Mouse (Mus musculus) hindbrain, embryonic 13.5 days (tissue): Measurements from ENCODE around the gene Gm20388. TPM values are rescaled to one million over a fixed set of nuclear protein-coding genes. Genes with fewer than 3 reads are reported as not detected.

Experiments used
- ATAC-seq: fragments of 200-750 bp; cut with Nextera tagmentation; 2 replicates; pipeline ENCODE4 v1.8.0; 2017; ENCODE audit warnings: moderate TSS enrichment; ENCODE audit not compliant: low FRiP score
- H3K27ac ChIP-seq: fragments of 300-500 bp; sonication (generic); 2 replicates; pipeline ENCODE4 v1.5.1; 2015; ENCODE audit warnings: inconsistent platforms, mild to moderate bottlenecking, moderate library complexity
- H3K27me3 ChIP-seq: fragments of 300-500 bp; sonication (generic); 2 replicates; pipeline ENCODE4 v1.6.1; 2015; ENCODE audit warnings: mild to moderate bottlenecking, inconsistent platforms
- H3K36me3 ChIP-seq: fragments of 300-500 bp; sonication (generic); 2 replicates; pipeline ENCODE4 v1.6.1; 2015; ENCODE audit warnings: mild to moderate bottlenecking, inconsistent platforms
- H3K4me1 ChIP-seq: fragments of 300-500 bp; sonication (generic); replicated peaks from 2 replicates; pipeline ENCODE4 v1.6.1; 2015; ENCODE audit warnings: inconsistent platforms
- H3K4me2 ChIP-seq: fragments of 300-500 bp; sonication (generic); 2 replicates; pipeline ENCODE4 v1.6.1; 2015; ENCODE audit warnings: inconsistent platforms, mild to moderate bottlenecking, moderate library complexity
- H3K4me3 ChIP-seq: fragments of 300-500 bp; sonication (generic); 2 replicates; pipeline ENCODE4 v1.5.1; 2015; ENCODE audit warnings: mild to moderate bottlenecking, inconsistent platforms
- H3K9ac ChIP-seq: fragments of 300-500 bp; sonication (generic); 2 replicates; pipeline ENCODE4 v1.6.1; 2015; ENCODE audit warnings: mild to moderate bottlenecking, inconsistent platforms
- H3K9me3 ChIP-seq: fragments of 300-500 bp; sonication (generic); 2 replicates; pipeline ENCODE4 v1.6.1; 2016; ENCODE audit warnings: inconsistent platforms
- whole genome bisulfite sequencing: fragments of 180-500 bp; shearing (Covaris S2); methylation state at CpG from one replicate; pipeline ENCODE4 v1.1.7; 2015; 5-methylcytosine and 5-hydroxymethylcytosine counted together
- polyA plus RNA-seq: library from polyadenylated mRNA; unstranded; fragments of >200 nt; fragmentation: Nextera tagmentation; extraction: Ambion mirVana; gene quantifications from 2 replicates; pipeline ENCODE4 v1.2.1, GENCODE M21; 2015

The Gm20388 gene
- polyA plus RNA-seq, 1 experiment from 2014 or later, result 1.9 TPM

DNA sequence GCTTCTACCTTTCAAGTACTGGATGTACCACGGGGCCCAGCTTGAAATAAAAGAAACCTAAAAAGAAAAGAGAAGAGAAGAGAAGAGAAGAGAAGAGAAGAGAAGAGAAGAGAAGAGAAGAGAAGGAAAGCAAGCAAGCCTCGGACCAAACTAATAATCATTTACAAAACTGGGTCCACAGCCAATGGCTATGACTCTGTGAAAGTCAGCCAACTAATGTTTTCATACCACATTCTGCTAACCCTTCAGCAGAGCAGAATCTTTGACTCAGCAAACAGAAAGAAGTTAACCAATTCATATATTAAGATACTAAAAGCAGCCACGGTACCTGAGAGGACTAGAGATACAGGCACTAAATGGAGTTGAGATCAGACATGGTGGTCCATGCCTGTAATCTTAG is 3381.6 kb downstream of the Gm20388 start:
- 93% methylated on average over 3 of the region's 3 CpGs for WGBS
- Histone ChIP-seq H3K27me3 (no peaks in the 10 kb centered on the region), H3K36me3 (peaks cover 7% of the 10 kb centered on the region), H3K27ac (no peak overlapping the region), H3K4me3 (no peak overlapping the region), H3K4me1 (no peaks in the 10 kb centered on the region), H3K4me2 (no peak overlapping the region), H3K9me3 (no peaks in the 10 kb centered on the region), H3K9ac (no peak overlapping the region)
- no peak for ATAC-seq

DNA sequence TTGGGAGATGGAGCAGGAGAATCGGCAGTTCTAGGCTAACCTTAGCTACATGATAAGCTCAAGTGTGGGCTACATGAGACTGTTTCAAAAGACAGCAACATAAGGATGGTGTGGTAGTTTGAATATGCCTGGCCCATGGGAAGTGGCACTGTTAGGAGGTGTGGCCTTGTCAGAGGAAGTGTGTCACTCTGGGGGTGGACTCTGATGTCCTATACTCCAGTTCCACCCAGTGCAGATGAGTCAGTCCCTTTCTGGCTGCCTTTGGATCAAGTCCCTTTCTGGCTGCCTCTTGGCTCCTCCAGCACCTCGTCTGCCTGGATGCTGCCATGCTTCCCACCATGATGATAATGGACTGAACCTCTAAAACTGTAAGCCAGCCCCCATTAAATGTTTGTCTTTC is 3382.1 kb downstream of the Gm20388 start:
- no peak for ATAC-seq
- no peaks in the 10 kb centered on the region for H3K4me1 ChIP-seq
- no peak overlapping the region for H3K4me2 ChIP-seq
- H3K36me3 ChIP-seq, result peaks cover 7% of the 10 kb centered on the region
- no peak overlapping the region for H3K27ac ChIP-seq
- no peak overlapping the region for H3K4me3 ChIP-seq
- H3K9ac ChIP-seq, result no peak overlapping the region
- no peaks in the 10 kb centered on the region for H3K9me3 ChIP-seq
- H3K27me3 ChIP-seq, result no peaks in the 10 kb centered on the region
- WGBS, result 89% methylated on average over 2 of the region's 2 CpGs

DNA sequence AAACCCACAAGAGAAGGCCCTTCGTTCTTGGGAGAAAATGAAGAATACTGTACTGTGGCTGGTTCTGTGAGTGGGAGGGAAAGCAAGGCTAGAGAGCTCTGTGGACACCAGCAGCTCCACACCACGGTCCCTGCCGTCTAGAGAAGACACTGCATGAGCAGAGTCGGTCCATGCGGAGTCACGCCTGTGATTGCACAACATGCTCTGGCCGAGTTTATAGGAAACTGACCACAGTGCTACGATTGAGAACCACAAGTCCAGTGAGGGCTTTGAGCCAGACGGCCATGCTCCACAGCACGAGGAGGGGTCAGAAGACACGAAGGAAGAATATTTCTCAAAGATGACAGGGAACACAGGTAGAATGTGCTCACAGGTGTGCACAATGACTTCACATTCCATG is 3387.7 kb downstream of the Gm20388 start:
- Histone ChIP-seq H3K4me1 (no peaks in the 10 kb centered on the region), H3K4me3 (no peak overlapping the region), H3K36me3 (0 out of 2 replicates have a peak, but pooled peaks cover 4% of the 10 kb centered on the region), H3K9me3 (no peaks in the 10 kb centered on the region), H3K27me3 (no peaks in the 10 kb centered on the region), H3K27ac (no peak overlapping the region), H3K4me2 (no peak overlapping the region), H3K9ac (no peak overlapping the region)
- ATAC-seq, result no peak
- 93% methylated on average over 11 of the region's 11 CpGs for WGBS

DNA sequence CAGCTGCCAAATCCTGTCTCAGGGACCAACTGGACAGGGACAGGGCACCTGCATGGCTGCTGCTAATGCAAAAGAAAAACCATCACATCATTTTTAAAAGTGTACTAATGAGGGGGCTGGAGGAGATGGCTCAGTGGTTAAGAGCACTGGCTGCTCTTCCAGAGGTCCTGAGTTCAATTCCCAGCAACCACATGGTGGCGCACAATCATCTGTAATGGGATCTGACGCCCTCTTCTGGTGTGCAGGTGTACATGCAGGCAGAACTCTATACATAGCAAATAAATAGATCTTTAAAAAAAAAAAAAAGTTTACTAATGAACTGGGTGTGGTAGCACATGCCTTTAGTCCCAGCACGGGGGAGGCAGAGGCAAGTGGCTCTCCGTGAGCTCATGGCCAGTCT is 3398.1 kb downstream of the Gm20388 start:
- 74% methylated on average over 4 of the region's 4 CpGs for WGBS

DNA sequence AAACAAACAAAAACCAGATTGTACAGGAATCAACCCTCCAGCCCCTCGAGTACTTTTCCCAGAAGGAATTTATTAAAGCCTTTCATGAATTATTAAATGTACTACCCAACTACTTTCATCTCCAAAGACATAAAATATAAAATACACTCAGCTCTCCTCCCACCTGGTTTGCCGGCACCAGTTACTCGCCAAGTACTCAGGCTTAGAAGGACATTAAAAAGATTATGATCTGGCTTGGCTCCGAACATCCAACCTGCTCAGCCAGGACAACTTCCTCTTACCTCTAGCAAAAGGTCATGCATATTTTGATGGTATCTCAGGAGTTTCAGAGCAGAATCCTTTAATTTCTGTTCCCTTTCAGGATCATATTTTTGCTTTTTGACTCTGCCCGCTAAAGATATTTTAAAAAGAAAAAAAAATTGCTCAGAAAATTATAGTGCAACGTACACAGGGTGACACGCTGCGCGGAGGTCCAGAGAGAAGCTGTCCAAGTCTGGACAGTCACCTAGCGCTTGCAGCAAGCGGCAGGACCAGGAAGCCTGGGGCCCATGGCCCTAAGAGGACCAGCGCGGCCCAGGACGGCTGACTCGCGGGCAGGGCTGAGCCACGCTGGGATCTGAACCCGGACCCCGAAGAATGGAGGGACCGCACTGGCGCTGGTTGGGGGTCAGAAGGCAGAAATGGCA is 3407.3 kb downstream of the Gm20388 start:
- Histone ChIP-seq H3K4me1 (peaks cover 13% of the 10 kb centered on the region), H3K9me3 (no peaks in the 10 kb centered on the region), H3K27ac (no peak overlapping the region), H3K36me3 (no peaks in the 10 kb centered on the region), H3K27me3 (no peaks in the 10 kb centered on the region), H3K9ac (peak overlapping the region; percentile 69), H3K4me2 (peak overlapping the region; percentile 83), H3K4me3 (peak overlapping the region; percentile 53)
- 9% methylated on average over 21 of the region's 21 CpGs for WGBS
- peak; percentile 81 for ATAC-seq

More for the DNA sequence above, 3398.1 kb downstream of the Gm20388 start:
- Histone ChIP-seq H3K27ac (no peak overlapping the region), H3K9me3 (no peaks in the 10 kb centered on the region), H3K4me2 (no peak overlapping the region), H3K4me1 (no peaks in the 10 kb centered on the region), H3K27me3 (no peaks in the 10 kb centered on the region), H3K9ac (no peak overlapping the region), H3K36me3 (peaks cover 10% of the 10 kb centered on the region), H3K4me3 (no peak overlapping the region)
- ATAC-seq, result no peak

DNA sequence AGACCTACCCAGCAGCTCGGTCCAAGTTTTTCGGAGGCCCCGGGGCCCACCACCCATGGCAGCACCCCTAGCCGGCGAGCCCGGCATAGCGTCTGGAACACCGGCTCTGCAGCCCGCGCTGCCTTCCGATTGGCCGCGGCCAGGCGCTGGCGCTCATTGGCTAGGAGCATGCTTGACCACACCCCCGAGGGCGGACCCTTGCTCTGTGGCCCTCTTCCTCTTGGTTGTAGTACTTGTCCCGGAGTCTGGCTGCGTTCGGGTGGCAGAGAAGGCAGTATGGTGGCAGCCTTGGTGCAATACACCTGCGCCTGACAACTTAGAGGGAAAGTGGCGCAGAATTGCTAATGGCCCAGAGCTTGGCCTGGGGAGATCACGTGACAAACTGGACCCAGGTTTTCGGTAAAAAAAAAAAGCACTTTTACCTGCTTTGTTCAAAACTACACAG is 3407.8 kb downstream of the Gm20388 start, which contains the start of gene Fanca:
TSS of gene Fanca (minus strand) at position 110 of the 445 bp plus-strand sequence.
- no peaks in the 10 kb centered on the region for H3K27me3 ChIP-seq
- H3K4me2 ChIP-seq, result peak within 1 kb of the TSS; percentile 83
- H3K9me3 ChIP-seq, result no peaks in the 10 kb centered on the region
- H3K9ac ChIP-seq, result peak within 1 kb of the TSS; percentile 69
- no peaks in the 10 kb centered on the region for H3K36me3 ChIP-seq
- peak within 1 kb of the TSS; percentile 53 for H3K4me3 ChIP-seq
- ATAC-seq, result peak; percentile 98
- no peak within 1 kb of the TSS for H3K27ac ChIP-seq
- under 1% methylated on average over 24 of the region's 24 CpGs for WGBS
- H3K4me1 ChIP-seq, result peaks cover 13% of the 10 kb centered on the region

DNA sequence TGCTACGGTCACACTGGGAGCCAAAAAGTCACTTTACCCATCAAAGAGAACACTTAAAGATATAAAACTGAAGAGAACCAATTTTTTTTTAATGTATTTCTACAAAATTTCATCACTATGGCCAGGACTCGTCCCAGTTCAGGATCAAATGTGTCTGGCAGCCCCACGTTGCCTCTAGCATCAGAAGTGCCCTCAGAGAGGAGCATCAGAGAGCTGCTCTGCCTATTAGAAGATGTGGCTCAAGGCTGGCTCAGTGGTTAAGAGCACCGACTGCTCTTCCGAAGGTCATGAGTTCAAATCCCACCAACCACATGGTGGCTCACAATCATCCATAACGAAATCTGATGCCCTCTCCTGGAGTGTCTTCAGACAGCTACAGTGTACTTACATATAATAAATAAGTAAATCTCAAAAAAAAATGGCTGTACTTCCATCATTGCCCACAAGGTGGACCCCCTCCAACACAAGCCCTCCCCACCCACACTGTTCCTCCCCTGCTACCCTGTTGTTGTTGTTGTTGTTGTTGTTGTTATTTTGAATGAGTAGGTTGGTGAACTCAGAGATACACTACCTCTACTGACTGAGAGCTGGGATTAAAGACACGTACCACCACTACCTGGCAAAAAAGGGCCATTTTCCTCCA is 3409.0 kb downstream of the Gm20388 start:
- Histone ChIP-seq H3K9ac (no peak overlapping the region), H3K4me3 (no peak overlapping the region), H3K9me3 (no peaks in the 10 kb centered on the region), H3K36me3 (no peaks in the 10 kb centered on the region), H3K27ac (no peak overlapping the region), H3K4me1 (peaks cover 13% of the 10 kb centered on the region), H3K27me3 (no peaks in the 10 kb centered on the region), H3K4me2 (no peak overlapping the region)
- 35% methylated on average over 7 of the region's 7 CpGs for WGBS
- ATAC-seq, result no peak

DNA sequence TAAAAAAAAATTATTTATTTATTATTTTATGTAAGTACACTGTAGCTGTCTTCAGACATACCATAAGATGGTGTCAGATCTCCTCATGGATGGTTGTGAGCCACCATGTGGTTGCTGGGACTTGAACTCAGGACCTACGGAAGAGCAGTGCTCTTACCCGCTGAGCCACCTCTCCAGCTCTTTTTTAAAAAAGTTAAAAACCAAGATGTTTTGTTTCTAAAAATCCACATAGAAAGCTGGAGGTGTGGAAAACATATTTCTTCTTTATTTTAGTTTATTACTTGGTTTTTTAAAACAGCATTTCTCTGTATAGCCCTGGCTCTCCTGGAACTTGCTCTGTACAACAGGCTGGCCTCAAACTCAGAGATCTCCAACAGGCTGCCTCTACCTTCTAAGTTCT is 3417.9 kb downstream of the Gm20388 start:
- Histone ChIP-seq H3K4me2 (no peak overlapping the region), H3K4me1 (peaks cover 20% of the 10 kb centered on the region), H3K27ac (no peak overlapping the region), H3K9me3 (no peaks in the 10 kb centered on the region), H3K36me3 (no peaks in the 10 kb centered on the region), H3K9ac (no peak overlapping the region), H3K4me3 (no peak overlapping the region), H3K27me3 (peaks cover 18% of the 10 kb centered on the region; the same call in 1 of the 2 replicates)
- ATAC-seq, result no peak
- 98% methylated on average over 2 of the region's 2 CpGs for WGBS

DNA sequence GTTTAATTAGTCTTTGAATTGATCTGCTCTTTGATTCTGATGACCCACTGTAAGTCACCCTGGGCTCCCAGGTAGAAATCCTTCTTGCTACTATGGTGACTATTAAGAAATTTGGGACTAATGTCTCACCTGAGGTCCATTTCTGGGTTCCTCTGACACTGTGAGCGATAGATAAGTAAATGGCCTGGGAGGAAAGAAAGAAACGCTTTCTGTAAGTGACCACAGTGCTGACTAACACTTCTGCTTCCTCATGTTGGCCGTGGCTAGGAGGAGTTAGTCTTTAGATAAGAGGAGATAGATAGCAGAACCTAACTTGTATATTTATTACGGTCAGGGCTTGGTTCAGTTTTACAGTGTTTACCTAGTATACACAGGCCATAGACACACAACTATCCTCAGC is 3418.7 kb downstream of the Gm20388 start:
- H3K27ac ChIP-seq, result no peak overlapping the region
- no peak overlapping the region for H3K4me2 ChIP-seq
- WGBS, result 86% methylated on average over 4 of the region's 4 CpGs
- H3K4me1 ChIP-seq, result peaks cover 28% of the 10 kb centered on the region
- no peaks in the 10 kb centered on the region for H3K9me3 ChIP-seq
- peaks cover 18% of the 10 kb centered on the region; the same call in 1 of the 2 replicates for H3K27me3 ChIP-seq
- H3K4me3 ChIP-seq, result no peak overlapping the region
- no peaks in the 10 kb centered on the region for H3K36me3 ChIP-seq
- ATAC-seq, result no peak
- no peak overlapping the region for H3K9ac ChIP-seq

DNA sequence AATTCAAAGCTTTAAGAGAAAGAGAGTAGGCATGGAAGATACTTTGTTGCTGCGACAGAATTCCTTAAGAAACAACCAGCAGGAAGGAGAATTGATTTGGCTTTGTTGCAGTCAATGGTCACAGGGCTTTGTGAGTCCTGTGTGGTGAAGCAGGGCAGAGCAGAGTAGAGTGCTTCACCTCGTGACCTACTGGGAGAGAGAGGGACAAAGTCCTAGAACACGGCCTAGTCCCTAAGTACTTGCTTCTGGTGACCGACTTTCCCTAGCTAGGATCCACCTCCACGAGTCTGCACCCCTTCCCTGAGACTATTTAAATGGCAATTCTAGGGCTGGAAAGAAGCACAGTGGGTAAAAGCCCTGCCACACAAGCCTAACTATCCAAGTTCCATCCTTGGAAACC is 3419.3 kb downstream of the Gm20388 start:
- H3K4me2 ChIP-seq, result no peak overlapping the region
- H3K9ac ChIP-seq, result no peak overlapping the region
- H3K36me3 ChIP-seq, result no peaks in the 10 kb centered on the region
- H3K27ac ChIP-seq, result no peak overlapping the region
- H3K4me1 ChIP-seq, result peaks cover 34% of the 10 kb centered on the region
- no peak for ATAC-seq
- no peaks in the 10 kb centered on the region for H3K9me3 ChIP-seq
- peaks cover 18% of the 10 kb centered on the region; the same call in 1 of the 2 replicates for H3K27me3 ChIP-seq
- WGBS, result 69% methylated on average over 5 of the region's 5 CpGs
- no peak overlapping the region for H3K4me3 ChIP-seq

DNA sequence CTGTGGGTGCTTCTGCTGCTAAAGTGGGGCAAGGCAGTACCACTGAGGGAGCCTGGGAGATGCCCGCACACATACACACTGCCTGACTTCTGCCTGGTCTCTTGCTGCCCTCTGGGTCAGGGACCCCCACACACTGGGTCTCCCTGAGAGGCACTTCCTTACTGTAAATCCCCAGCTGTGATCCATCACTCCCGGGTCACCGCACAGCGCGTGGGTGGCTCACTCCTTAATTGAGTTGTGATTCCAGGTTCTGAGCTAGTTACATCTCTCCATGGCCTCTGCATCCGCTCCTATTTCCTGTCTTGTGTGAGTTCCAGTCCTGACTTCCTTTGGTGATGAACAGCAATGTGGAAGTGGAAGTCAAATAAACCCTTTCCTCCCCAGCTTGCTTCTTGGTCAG is 3420.1 kb downstream of the Gm20388 start:
- Histone ChIP-seq H3K36me3 (no peaks in the 10 kb centered on the region), H3K27ac (no peak overlapping the region), H3K4me3 (no peak overlapping the region), H3K4me2 (no peak overlapping the region), H3K27me3 (0 out of 2 replicates have a peak, but pooled peaks cover 13% of the 10 kb centered on the region), H3K4me1 (peaks cover 40% of the 10 kb centered on the region), H3K9ac (no peak overlapping the region), H3K9me3 (no peaks in the 10 kb centered on the region)
- ATAC-seq, result no peak
- 71% methylated on average over 6 of the region's 6 CpGs for WGBS

DNA sequence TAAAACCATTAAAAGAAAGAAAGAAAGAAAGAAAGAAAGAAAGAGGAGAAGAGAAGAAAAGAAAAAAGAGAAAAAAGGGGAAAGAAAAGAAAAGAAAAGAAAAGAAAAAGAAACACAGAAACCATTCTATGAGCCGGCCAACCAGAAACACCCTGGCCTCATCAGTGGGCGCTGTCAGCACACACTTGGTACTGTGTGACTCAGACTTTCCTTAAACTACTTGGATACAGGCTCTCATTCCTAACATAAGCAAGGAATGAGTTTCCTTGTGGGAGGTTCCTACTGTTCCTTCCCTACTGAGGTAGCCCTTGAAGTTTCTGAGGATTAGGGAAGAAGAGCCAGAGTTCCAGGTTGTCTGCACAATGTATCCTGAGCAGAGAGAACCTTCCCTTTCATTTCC is 3420.7 kb downstream of the Gm20388 start:
- no peak overlapping the region; the same call in 1 of the 2 replicates for H3K4me3 ChIP-seq
- no peaks in the 10 kb centered on the region for H3K36me3 ChIP-seq
- H3K4me2 ChIP-seq, result peak overlapping the region; percentile 86
- H3K4me1 ChIP-seq, result peaks cover 43% of the 10 kb centered on the region
- H3K9ac ChIP-seq, result 0 out of 2 replicates have a peak overlapping the region, but pooled peaks have one; percentile 98
- no peak for ATAC-seq
- 90% methylated on average over 2 of the region's 2 CpGs for WGBS
- H3K9me3 ChIP-seq, result no peaks in the 10 kb centered on the region
- peak overlapping the region; percentile 97 for H3K27ac ChIP-seq
- 0 out of 2 replicates have a peak, but pooled peaks cover 13% of the 10 kb centered on the region for H3K27me3 ChIP-seq
